Comparison of ENCODE assay signal across 9 mouse cellular contexts in genomic region chr15:102406912-102407580, GRCm38 (mm10). TPM values are rescaled to one million over a fixed set of nuclear protein-coding genes. Genes with fewer than 3 reads are reported as not detected.
DNase-seq lines count a peak whose midpoint lies in the region; ATAC-seq lines count a peak whose summit lies in the region.
"Had no signal": no experiment of that assay in that cellular context is flagged by ENCODE, and none has a peak within 500 bp of the region (broad histone marks: within the 10 kb centered on the region; RNA-seq: fewer than 3 reads in every experiment).

No protein-coding gene starts in this region.

- H3K9me3 ChIP-seq in kidney, embryonic 15.5 days (replicated peaks) = no peaks in the 10 kb centered on the region
- H3K9me3 ChIP-seq in hindbrain, embryonic 14.5 days (ENCODE audit: control insufficient read depth, low read length) = no peaks in the 10 kb centered on the region
- H3K9me3 ChIP-seq in midbrain, embryonic 16.5 days (replicated peaks; ENCODE audit: control insufficient read depth, low read length, poor library complexity, severe bottlenecking) = no peaks in the 10 kb centered on the region

- no peak for ATAC-seq in kidney, embryonic 15.5 days (replicated peaks; ENCODE audit: low FRiP score)
- no peak for ATAC-seq in hindbrain, embryonic 14.5 days (ENCODE audit: low FRiP score)
- no peak for ATAC-seq in midbrain, embryonic 16.5 days

- peaks cover 44% of the 10 kb centered on the region for H3K36me3 ChIP-seq in kidney, embryonic 15.5 days
- H3K36me3 ChIP-seq in hindbrain, embryonic 14.5 days (replicated peaks; ENCODE audit: control insufficient read depth, insufficient read depth) = peaks cover 40% of the 10 kb centered on the region
- peaks cover 23% of the 10 kb centered on the region for H3K36me3 ChIP-seq in midbrain, embryonic 16.5 days (ENCODE audit: control insufficient read depth, insufficient read depth, low read length)

- peak overlapping the region; percentile 100 for H3K27ac ChIP-seq in kidney, embryonic 15.5 days
- H3K27ac ChIP-seq in hindbrain, embryonic 14.5 days = peak overlapping the region; percentile 94
- peak overlapping the region; percentile 92 for H3K27ac ChIP-seq in midbrain, embryonic 16.5 days (ENCODE audit: low read length)

- no peaks in the 10 kb centered on the region for H3K27me3 ChIP-seq in kidney, embryonic 15.5 days
- H3K27me3 ChIP-seq in hindbrain, embryonic 14.5 days (ENCODE audit: control insufficient read depth, insufficient read depth, low read length) = no peaks in the 10 kb centered on the region
- no peaks in the 10 kb centered on the region for H3K27me3 ChIP-seq in midbrain, embryonic 16.5 days (ENCODE audit: control insufficient read depth, insufficient read depth, low read depth, low read length)

- DNase-seq in kidney, adult 18-20 months = no peak
- DNase-seq in brain, adult 2 months (ENCODE audit: low read depth, low spot score) = peak; percentile 41
- DNase-seq in hindbrain, embryonic 14.5 days (ENCODE audit: low spot score) = no peak
- no peak for DNase-seq in ovary, postnatal 10 days (ENCODE audit: low spot score)
- DNase-seq in layer of hippocampus, postnatal 25 days (ENCODE audit: extremely low spot score in 1 of 2, low spot score in 1 of 2) = no peak
- no peak for DNase-seq in spleen, adult 12 weeks (ENCODE audit: low spot score)

- 18% methylated on average over 3 of the region's 3 CpGs for WGBS in kidney, embryonic 15.5 days
- 19% methylated on average over 3 of the region's 3 CpGs for WGBS in hindbrain, embryonic 14.5 days
- WGBS in midbrain, embryonic 16.5 days = 34% methylated on average over 2 of the region's 3 CpGs

- H3K4me3 ChIP-seq in kidney, embryonic 15.5 days (replicated peaks) = peak overlapping the region; percentile 68
- peak overlapping the region; percentile 86 for H3K4me3 ChIP-seq in hindbrain, embryonic 14.5 days (replicated peaks; ENCODE audit: low read length)
- peak overlapping the region; percentile 77 for H3K4me3 ChIP-seq in midbrain, embryonic 16.5 days (ENCODE audit: low read depth, low read length)

- peaks cover 42% of the 10 kb centered on the region for H3K4me1 ChIP-seq in kidney, embryonic 15.5 days
- peaks cover 40% of the 10 kb centered on the region for H3K4me1 ChIP-seq in hindbrain, embryonic 14.5 days (replicated peaks; ENCODE audit: control insufficient read depth, insufficient read depth, low read length)
- H3K4me1 ChIP-seq in midbrain, embryonic 16.5 days (ENCODE audit: control insufficient read depth, insufficient read depth, low read length) = peaks cover 49% of the 10 kb centered on the region

- H3K9ac ChIP-seq in kidney, embryonic 15.5 days = peak overlapping the region; percentile 90
- peak overlapping the region; percentile 85 for H3K9ac ChIP-seq in hindbrain, embryonic 14.5 days
- H3K9ac ChIP-seq in midbrain, embryonic 16.5 days (ENCODE audit: low read depth, low read length) = peak overlapping the region; percentile 86

- peak overlapping the region; percentile 43 for H3K4me2 ChIP-seq in kidney, embryonic 15.5 days
- peak overlapping the region; percentile 60 for H3K4me2 ChIP-seq in hindbrain, embryonic 14.5 days (replicated peaks)
- H3K4me2 ChIP-seq in midbrain, embryonic 16.5 days (ENCODE audit: low read length) = peak overlapping the region; percentile 53

RNA-seq across cellular contexts. Expression of gene Sp1, which starts 1.1 kb away (rescaled TPM):
- polyA plus RNA-seq in kidney, embryonic 15.5 days (2015; fragmentation: Nextera tagmentation; extraction: Ambion mirVana) = 10.8 and 11.1 TPM in 2 replicates
- 5.3 and 6.2 TPM in 2 replicates for polyA plus RNA-seq in hindbrain, embryonic 14.5 days (2014; fragmentation: Nextera tagmentation; extraction: Ambion mirVana)
- polyA plus RNA-seq in midbrain, embryonic 16.5 days (2015; fragmentation: Nextera tagmentation; extraction: Ambion mirVana) = 3.1 and 3.5 TPM in 2 replicates
- 10 to 100 TPM; 22.5 to 24.2 TPM for total RNA-seq in layer of hippocampus, postnatal 25 days (2021)

RNA-seq across cellular contexts. Expression of gene Amhr2, which starts 38.1 kb away (rescaled TPM):
- 0.75 and 1.7 TPM in 2 replicates for polyA plus RNA-seq in kidney, embryonic 15.5 days (2015; fragmentation: Nextera tagmentation; extraction: Ambion mirVana)
- polyA plus RNA-seq in hindbrain, embryonic 14.5 days (2014; fragmentation: Nextera tagmentation; extraction: Ambion mirVana) = 0.13 and 0.39 TPM in 2 replicates
- 0.15 and 0.26 TPM in 2 replicates for polyA plus RNA-seq in midbrain, embryonic 16.5 days (2015; fragmentation: Nextera tagmentation; extraction: Ambion mirVana)
- total RNA-seq in layer of hippocampus, postnatal 25 days (2021) = under 1 TPM; 0.80 to 0.91 TPM

RNA-seq across cellular contexts. Expression of gene Sp7, which starts 40.1 kb away (rescaled TPM):
- 1.3 and 5.9 TPM in 2 replicates for polyA plus RNA-seq in kidney, embryonic 15.5 days (2015; fragmentation: Nextera tagmentation; extraction: Ambion mirVana)
- 0.64 and 0.82 TPM in 2 replicates for polyA plus RNA-seq in hindbrain, embryonic 14.5 days (2014; fragmentation: Nextera tagmentation; extraction: Ambion mirVana)
- polyA plus RNA-seq in midbrain, embryonic 16.5 days (2015; fragmentation: Nextera tagmentation; extraction: Ambion mirVana) = 0.40 and 0.55 TPM in 2 replicates
- total RNA-seq in layer of hippocampus, postnatal 25 days (2021) = under 1 TPM; 0.86 to 0.99 TPM
- polyA plus RNA-seq: large intestine, adult 2 months had no signal

RNA-seq across cellular contexts. Expression of gene Prr13, which starts 51.8 kb away (rescaled TPM):
- polyA plus RNA-seq in kidney, embryonic 15.5 days (2015; fragmentation: Nextera tagmentation; extraction: Ambion mirVana) = 82.9 and 86.1 TPM in 2 replicates
- 98.3 and 105 TPM in 2 replicates for polyA plus RNA-seq in hindbrain, embryonic 14.5 days (2014; fragmentation: Nextera tagmentation; extraction: Ambion mirVana)
- polyA plus RNA-seq in midbrain, embryonic 16.5 days (2015; fragmentation: Nextera tagmentation; extraction: Ambion mirVana) = 106 and 109 TPM in 2 replicates
- total RNA-seq in layer of hippocampus, postnatal 25 days (2021) = 10 to 100 TPM; 32.2 to 36.9 TPM

RNA-seq across cellular contexts. Expression of gene Aaas, which starts 56.5 kb away (rescaled TPM):
- 83.2 and 83.7 TPM in 2 replicates for polyA plus RNA-seq in kidney, embryonic 15.5 days (2015; fragmentation: Nextera tagmentation; extraction: Ambion mirVana)
- polyA plus RNA-seq in hindbrain, embryonic 14.5 days (2014; fragmentation: Nextera tagmentation; extraction: Ambion mirVana) = 30.7 and 33.8 TPM in 2 replicates
- polyA plus RNA-seq in midbrain, embryonic 16.5 days (2015; fragmentation: Nextera tagmentation; extraction: Ambion mirVana) = 30.2 and 31.1 TPM in 2 replicates
- total RNA-seq in layer of hippocampus, postnatal 25 days (2021) = 10 to 100 TPM; 19.6 to 23.1 TPM
